Mouse (Mus musculus): ENCODE results near the gene Snapin. TPM values are rescaled to one million over a fixed set of nuclear protein-coding genes. Genes with fewer than 3 reads are reported as not detected.
A peak's percentile ranks its signal among the peaks of the same experiment; 100 is the strongest.

Gene Snapin
- polyA plus RNA-seq, 1 experiment from 2014 or later = 68.0 TPM

DNA sequence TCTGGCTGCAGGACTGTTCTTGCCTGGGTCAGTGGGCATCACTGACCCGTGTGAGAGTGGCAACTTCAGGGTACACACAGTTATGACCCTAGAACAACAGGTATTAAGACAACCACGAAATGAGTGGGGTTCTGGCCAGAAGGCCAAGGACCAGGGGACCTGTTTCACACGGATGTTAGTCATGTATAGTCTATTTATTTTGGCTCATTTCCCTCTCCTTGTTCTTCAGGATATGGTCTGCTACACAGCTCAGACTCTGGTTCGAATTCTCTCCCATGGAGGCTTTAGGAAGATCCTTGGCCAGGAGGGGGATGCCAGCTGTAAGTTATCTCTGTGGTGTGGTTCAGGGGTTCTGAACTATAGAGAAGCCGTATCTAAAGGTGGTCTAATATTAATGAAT is 3.8 kb downstream of the Snapin start:
- TF ChIP-seq CTCF (IDR thresholded peaks at IDR 0.05; ENCODE audit: low read depth) = no peak
- Histone ChIP-seq H3K9me3 (ENCODE audit: low read depth, low read length) (no peaks in the 10 kb centered on the region), H3K4me3 (ENCODE audit: low read depth, low read length) (no peak overlapping the region), H3K4me1 (ENCODE audit: insufficient read depth) (0 out of 2 replicates have a peak, but pooled peaks cover 3% of the 10 kb centered on the region), H3K36me3 (ENCODE audit: insufficient read depth) (peaks cover 74% of the 10 kb centered on the region), H3K4me2 (no peak overlapping the region), H3K27me3 (ENCODE audit: insufficient read depth, low read length) (no peaks in the 10 kb centered on the region), H3K9ac (no peak overlapping the region), H3K27ac (ENCODE audit: low read depth) (no peak overlapping the region)
- no peak for ATAC-seq (ENCODE audit: insufficient read depth)
- DNase-seq = no peak
- WGBS = 77% methylated on average over 5 of the region's 5 CpGs

GRCm38 (mm10) chr3:90475831-90476611 is 14.8 kb downstream of the Snapin start, which contains the start of gene Ilf2:
Ilf2 (plus strand) TSS chr3:90476126.
- H3K4me3 ChIP-seq (ENCODE audit: low read depth, low read length) = peak within 1 kb of the TSS; percentile 80
- DNase-seq (peak; percentile 99), ATAC-seq (ENCODE audit: insufficient read depth) (peak; percentile 99)
- under 1% methylated on average over 45 of the region's 45 CpGs for WGBS
- H3K36me3 ChIP-seq (ENCODE audit: insufficient read depth) = peaks cover 37% of the 10 kb centered on the region
- H3K4me2 ChIP-seq = peak within 1 kb of the TSS; percentile 78
- peak within 1 kb of the TSS; percentile 95 for H3K27ac ChIP-seq (ENCODE audit: low read depth)
- peak within 1 kb of the TSS; percentile 96 for H3K9ac ChIP-seq
- no peaks in the 10 kb centered on the region for H3K27me3 ChIP-seq (ENCODE audit: insufficient read depth, low read length)
- no peaks in the 10 kb centered on the region for H3K9me3 ChIP-seq (ENCODE audit: low read depth, low read length)
- H3K4me1 ChIP-seq (ENCODE audit: insufficient read depth) = no peaks in the 10 kb centered on the region
- TF ChIP-seq CTCF (IDR thresholded peaks at IDR 0.05; ENCODE audit: low read depth) = peak; percentile 67

GRCm38 (mm10) chr3:90475151-90475830 is 15.5 kb downstream of the Snapin start:
- DNase-seq (no peak), ATAC-seq (ENCODE audit: insufficient read depth) (peak; percentile 1; the same call in 1 of the 2 replicates)
- H3K4me1 ChIP-seq (ENCODE audit: insufficient read depth) = no peaks in the 10 kb centered on the region
- no peak overlapping the region for H3K9ac ChIP-seq
- H3K9me3 ChIP-seq (ENCODE audit: low read depth, low read length) = no peaks in the 10 kb centered on the region
- no peak overlapping the region for H3K27ac ChIP-seq (ENCODE audit: low read depth)
- H3K4me2 ChIP-seq = peak overlapping the region; percentile 51
- TF ChIP-seq CTCF (IDR thresholded peaks at IDR 0.05; ENCODE audit: low read depth) = no peak
- no peaks in the 10 kb centered on the region for H3K27me3 ChIP-seq (ENCODE audit: insufficient read depth, low read length)
- H3K4me3 ChIP-seq (ENCODE audit: low read depth, low read length) = peak overlapping the region; percentile 35
- 38% methylated on average over 15 of the region's 16 CpGs for WGBS
- peaks cover 30% of the 10 kb centered on the region for H3K36me3 ChIP-seq (ENCODE audit: insufficient read depth)

DNA sequence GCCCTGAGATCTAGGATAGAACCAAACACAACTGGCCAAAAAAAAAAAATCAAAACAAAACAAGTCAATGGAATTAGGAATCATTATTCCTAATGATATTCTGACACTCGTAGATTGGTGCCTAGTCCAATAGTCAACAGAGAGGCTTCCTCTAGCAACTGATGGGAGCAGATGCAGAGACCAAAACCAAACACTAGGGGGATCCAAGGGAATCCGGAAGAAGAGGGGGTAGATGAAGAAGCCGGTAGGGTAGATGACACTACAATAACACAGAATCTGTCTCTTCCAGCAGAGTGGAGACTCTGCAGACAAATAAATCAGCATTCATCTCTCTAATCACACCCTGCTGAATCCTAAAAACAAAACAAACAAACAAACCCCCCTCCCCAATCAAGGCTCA is 18.6 kb downstream of the Snapin start:
- DNase-seq (peak; percentile 59), ATAC-seq (ENCODE audit: insufficient read depth) (no peak)
- H3K9ac ChIP-seq = no peak overlapping the region
- 0 out of 2 replicates have a peak, but pooled peaks cover 2% of the 10 kb centered on the region for H3K36me3 ChIP-seq (ENCODE audit: insufficient read depth)
- H3K9me3 ChIP-seq (ENCODE audit: low read depth, low read length) = no peaks in the 10 kb centered on the region
- 27% methylated on average over 3 of the region's 3 CpGs for WGBS
- no peak overlapping the region for H3K27ac ChIP-seq (ENCODE audit: low read depth)
- no peak overlapping the region for H3K4me3 ChIP-seq (ENCODE audit: low read depth, low read length)
- peak; percentile 45 for TF ChIP-seq CTCF (IDR thresholded peaks at IDR 0.05; ENCODE audit: low read depth)
- no peaks in the 10 kb centered on the region for H3K4me1 ChIP-seq (ENCODE audit: insufficient read depth)
- H3K27me3 ChIP-seq (ENCODE audit: insufficient read depth, low read length) = no peaks in the 10 kb centered on the region
- no peak overlapping the region for H3K4me2 ChIP-seq

DNA sequence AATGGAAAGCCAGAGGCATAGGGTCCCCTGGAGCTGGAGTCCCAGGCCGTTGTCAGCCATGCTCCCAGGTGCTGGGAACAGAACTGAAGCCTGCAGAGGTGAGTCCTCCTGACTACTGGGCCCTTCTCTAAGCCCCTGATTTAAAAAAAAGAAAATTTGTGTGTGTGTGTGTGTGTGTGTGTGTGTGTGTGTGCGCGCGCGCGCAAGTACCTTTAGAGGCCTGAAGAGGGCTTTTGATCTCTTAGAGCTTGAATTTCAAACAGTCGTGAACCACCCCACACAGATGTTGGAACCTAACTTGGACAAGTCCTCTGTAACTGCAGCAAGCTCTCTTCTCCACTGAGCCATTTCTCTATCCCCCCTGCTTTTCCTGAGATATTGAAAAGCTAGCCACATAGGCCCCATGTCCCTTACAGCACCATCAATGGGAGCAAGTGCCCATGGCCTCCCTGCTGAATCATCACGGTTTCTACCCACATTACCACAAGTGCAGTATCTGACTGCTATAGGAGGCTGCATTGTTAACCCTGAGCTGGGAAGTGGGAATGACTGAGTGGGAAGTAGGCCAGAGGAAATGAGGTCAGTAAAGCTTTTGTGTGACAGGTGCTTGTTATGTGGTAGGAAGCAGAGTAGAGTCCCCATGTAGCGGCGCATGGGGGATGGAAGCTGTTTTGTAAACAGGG is 23.1 kb downstream of the Snapin start:
- DNase-seq (no peak), ATAC-seq (ENCODE audit: insufficient read depth) (no peak)
- Histone ChIP-seq H3K27ac (ENCODE audit: low read depth) (no peak overlapping the region), H3K27me3 (ENCODE audit: insufficient read depth, low read length) (peaks cover 31% of the 10 kb centered on the region), H3K36me3 (ENCODE audit: insufficient read depth) (no peaks in the 10 kb centered on the region), H3K9ac (no peak overlapping the region), H3K4me1 (ENCODE audit: insufficient read depth) (peaks cover 4% of the 10 kb centered on the region; the same call in 1 of the 2 replicates), H3K4me3 (ENCODE audit: low read depth, low read length) (no peak overlapping the region), H3K9me3 (ENCODE audit: low read depth, low read length) (no peaks in the 10 kb centered on the region), H3K4me2 (no peak overlapping the region)
- 90% methylated on average over 10 of the region's 10 CpGs for WGBS
- TF ChIP-seq CTCF (IDR thresholded peaks at IDR 0.05; ENCODE audit: low read depth) = no peak

GRCm38 (mm10) chr3:90466311-90466766 is 24.5 kb downstream of the Snapin start:
- H3K27me3 ChIP-seq (ENCODE audit: insufficient read depth, low read length) = peaks cover 32% of the 10 kb centered on the region
- H3K9me3 ChIP-seq (ENCODE audit: low read depth, low read length) = no peaks in the 10 kb centered on the region
- ATAC-seq (ENCODE audit: insufficient read depth) (peak; percentile 60), DNase-seq (peak; percentile 93)
- H3K36me3 ChIP-seq (ENCODE audit: insufficient read depth) = no peaks in the 10 kb centered on the region
- peak; percentile 90 for TF ChIP-seq CTCF (IDR thresholded peaks at IDR 0.05; ENCODE audit: low read depth)
- H3K27ac ChIP-seq (ENCODE audit: low read depth) = peak overlapping the region; percentile 50; the same call in 1 of the 2 replicates
- H3K4me3 ChIP-seq (ENCODE audit: low read depth, low read length) = peak overlapping the region; percentile 57
- peak overlapping the region; percentile 47 for H3K9ac ChIP-seq
- peak overlapping the region; percentile 93 for H3K4me2 ChIP-seq
- H3K4me1 ChIP-seq (ENCODE audit: insufficient read depth) = peaks cover 4% of the 10 kb centered on the region; the same call in 1 of the 2 replicates
- WGBS = under 1% methylated on average over 15 of the region's 15 CpGs
